Mouse (Mus musculus): ENCODE measurements around the gene Chd1l.

The Chd1l gene

DNA sequence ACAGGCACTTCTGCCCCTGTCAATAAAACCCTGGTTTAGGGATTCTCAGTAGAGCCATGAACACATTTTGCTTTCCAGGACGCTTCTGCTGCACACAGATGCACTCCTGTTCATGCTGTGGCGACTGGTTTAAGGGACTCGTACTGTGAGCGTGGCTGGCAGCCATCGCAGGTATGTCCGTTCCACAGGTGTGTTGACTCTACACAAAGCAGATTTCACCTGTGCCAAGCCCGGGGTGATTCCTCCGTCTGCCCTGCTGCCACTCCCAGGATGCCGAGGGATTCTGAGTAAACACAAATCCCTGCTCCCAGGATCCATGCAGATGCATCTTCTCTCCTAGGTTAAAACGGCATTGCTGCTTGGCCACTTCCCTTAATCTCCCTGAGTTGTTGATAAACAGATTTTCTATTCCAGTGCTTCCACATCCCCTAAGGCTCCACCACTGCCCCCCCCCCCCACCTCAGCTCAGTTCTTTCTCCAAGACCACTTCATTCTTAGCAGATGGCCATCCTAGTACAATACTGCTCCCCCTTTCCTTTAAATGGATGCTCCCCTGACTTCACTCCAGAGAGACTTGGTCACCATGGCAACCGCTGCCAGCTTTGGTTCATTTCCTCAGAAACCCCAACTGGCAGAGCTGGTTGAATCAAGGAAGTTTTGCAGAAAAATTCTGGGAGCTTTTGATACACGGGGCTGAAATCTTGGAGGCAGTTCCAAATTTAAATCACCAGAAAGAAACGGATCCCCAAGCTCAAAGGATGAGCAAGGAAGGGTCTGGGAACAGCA is 87.9 kb downstream of the Chd1l start:
- DNase-seq (ENCODE audit: low spot score), result peak; percentile 78

GRCm38 (mm10) chr3:97519883-97520282 is 90.1 kb downstream of the Chd1l start:
- no peak for DNase-seq (ENCODE audit: low spot score)

GRCm38 (mm10) chr3:97512296-97512695 is 97.7 kb downstream of the Chd1l start:
- DNase-seq (ENCODE audit: low spot score), result no peak
